Mouse (Mus musculus) E14TG2a.4 (cell line): ENCODE data around the gene Sdhaf4.

ENCODE experiments used
- CTCF ChIP-seq: conservative IDR thresholded peaks from 2 replicates; pipeline ENCODE4 v1.5.1; 2014; ENCODE audit warnings: low read length
- NANOG ChIP-seq: IDR thresholded peaks from 2 replicates; pipeline ENCODE4 v1.6.1; 2014; ENCODE audit warnings: borderline replicate concordance, low read length, mixed read lengths
- POU5F1 ChIP-seq: IDR thresholded peaks from 2 replicates; pipeline ENCODE4 v1.6.1; 2014; ENCODE audit warnings: low read length, borderline replicate concordance

- TF ChIP-seq CTCF = no peak
- TF ChIP-seq POU5F1 = no peak
- TF ChIP-seq NANOG = no peak
Measured at GRCm38 (mm10) chr1:24033759-24034423, 28.4 kb upstream of the Sdhaf4 start.
